Mouse (Mus musculus): Measurements from ENCODE around the gene Gata3. TPM values are rescaled to one million over a fixed set of nuclear protein-coding genes. Genes with fewer than 3 reads are reported as not detected.

Gata3 gene
- polyA plus RNA-seq, 1 experiment from 2014 or later: 21.7 TPM

- no peaks in the 10 kb centered on the region for H3K36me3 ChIP-seq
- H3K27me3 ChIP-seq (ENCODE audit: insufficient read depth, poor library complexity, severe bottlenecking): no peaks in the 10 kb centered on the region
- 58% methylated on average over 13 of the region's 13 CpGs for WGBS
- H3K9me3 ChIP-seq: no peaks in the 10 kb centered on the region
- DNase-seq (ENCODE audit: low spot score): no peak
- H3K4me3 ChIP-seq: no peak overlapping the region
- H3K4me1 ChIP-seq: 0 out of 2 replicates have a peak, but pooled peaks cover 7% of the 10 kb centered on the region
- peak overlapping the region; percentile 6; the same call in 1 of the 2 replicates for H3K27ac ChIP-seq
These were observed 36.8 kb downstream of the Gata3 start for GRCm38 (mm10) chr2:9852851-9853576.

- no peak for DNase-seq (ENCODE audit: low spot score)
- 48% methylated on average over 7 of the region's 7 CpGs for WGBS
- H3K27me3 ChIP-seq (ENCODE audit: insufficient read depth, poor library complexity, severe bottlenecking): no peaks in the 10 kb centered on the region
- peaks cover 4% of the 10 kb centered on the region; the same call in 1 of the 2 replicates for H3K4me1 ChIP-seq
- H3K9me3 ChIP-seq: no peaks in the 10 kb centered on the region
- no peaks in the 10 kb centered on the region for H3K36me3 ChIP-seq
- H3K27ac ChIP-seq: 0 out of 2 replicates have a peak overlapping the region, but pooled peaks have one; percentile 30
- no peak overlapping the region for H3K4me3 ChIP-seq
These were observed 54.6 kb downstream of the Gata3 start for GRCm38 (mm10) chr2:9835195-9835594.

GRCm38 (mm10) chr2:9833712-9834111 lies 56.1 kb downstream of the Gata3 start:
- DNase-seq (ENCODE audit: low spot score): no peak
- Histone ChIP-seq H3K36me3 (no peaks in the 10 kb centered on the region), H3K4me3 (no peak overlapping the region), H3K9me3 (no peaks in the 10 kb centered on the region), H3K4me1 (peaks cover 4% of the 10 kb centered on the region; the same call in 1 of the 2 replicates), H3K27me3 (ENCODE audit: insufficient read depth, poor library complexity, severe bottlenecking) (no peaks in the 10 kb centered on the region), H3K27ac (no peak overlapping the region)
- 62% methylated on average over 7 of the region's 7 CpGs for WGBS

GRCm38 (mm10) chr2:9827624-9828023 lies 62.2 kb downstream of the Gata3 start:
- 14% methylated on average over 3 of the region's 3 CpGs for WGBS
- H3K27ac ChIP-seq: no peak overlapping the region
- no peaks in the 10 kb centered on the region for H3K36me3 ChIP-seq
- H3K9me3 ChIP-seq: no peaks in the 10 kb centered on the region
- 0 out of 2 replicates have a peak, but pooled peaks cover 6% of the 10 kb centered on the region for H3K27me3 ChIP-seq (ENCODE audit: insufficient read depth, poor library complexity, severe bottlenecking)
- H3K4me3 ChIP-seq: no peak overlapping the region
- no peaks in the 10 kb centered on the region for H3K4me1 ChIP-seq
- DNase-seq (ENCODE audit: low spot score): no peak

- no peaks in the 10 kb centered on the region for H3K36me3 ChIP-seq
- no peaks in the 10 kb centered on the region for H3K9me3 ChIP-seq
- 74% methylated on average over 8 of the region's 8 CpGs for WGBS
- no peak overlapping the region for H3K27ac ChIP-seq
- H3K4me1 ChIP-seq: no peaks in the 10 kb centered on the region
- H3K4me3 ChIP-seq: no peak overlapping the region
- H3K27me3 ChIP-seq (ENCODE audit: insufficient read depth, poor library complexity, severe bottlenecking): no peaks in the 10 kb centered on the region
- no peak for DNase-seq (ENCODE audit: low spot score)
These were observed 69.2 kb downstream of the Gata3 start for GRCm38 (mm10) chr2:9820611-9821010.

GRCm38 (mm10) chr2:9818177-9818785 lies 71.6 kb downstream of the Gata3 start:
- 39% methylated on average over 7 of the region's 7 CpGs for WGBS

More at GRCm38 (mm10) chr2:9818177-9818785, 71.6 kb downstream of the Gata3 start:
- no peak overlapping the region for H3K4me3 ChIP-seq
- no peaks in the 10 kb centered on the region for H3K36me3 ChIP-seq
- no peaks in the 10 kb centered on the region for H3K4me1 ChIP-seq
- no peaks in the 10 kb centered on the region for H3K9me3 ChIP-seq
- H3K27ac ChIP-seq: no peak overlapping the region
- no peak for DNase-seq (ENCODE audit: low spot score)
- H3K27me3 ChIP-seq (ENCODE audit: insufficient read depth, poor library complexity, severe bottlenecking): no peaks in the 10 kb centered on the region

Other genes starting within 250 kb of the Gata3 start
- gene 4930412O13Rik, start 8.8 kb downstream of the Gata3 start, polyA plus RNA-seq (2016; fragmentation: Nextera tagmentation; extraction: Ambion mirVana): 1.1 and 2.6 TPM in 2 replicates
- gene 9230102O04Rik, start 494 bp downstream of the Gata3 start, polyA plus RNA-seq (2016; fragmentation: Nextera tagmentation; extraction: Ambion mirVana): 0.76 TPM in 1 of 2 replicates, not detected in the other
- 10.2 and 12.2 TPM in 2 replicates for gene Taf3, start 158.6 kb upstream of the Gata3 start, polyA plus RNA-seq (2016; fragmentation: Nextera tagmentation; extraction: Ambion mirVana)
- gene Atp5c1, start 190.5 kb upstream of the Gata3 start, polyA plus RNA-seq (2016; fragmentation: Nextera tagmentation; extraction: Ambion mirVana): 853 and 1,049 TPM in 2 replicates
- gene Kin, start 190.6 kb upstream of the Gata3 start, polyA plus RNA-seq (2016; fragmentation: Nextera tagmentation; extraction: Ambion mirVana): 22.9 and 30.7 TPM in 2 replicates
- 1.8 and 57.3 TPM in 2 replicates for gene Itih2, start 241.4 kb upstream of the Gata3 start, polyA plus RNA-seq (2016; fragmentation: Nextera tagmentation; extraction: Ambion mirVana)

Data from heart, embryonic 10.5 days (tissue).